Mouse (Mus musculus): ENCODE data around the gene Dnaaf2.

- no peak for TF ChIP-seq POLR2A (IDR thresholded peaks at IDR 0.05; ENCODE audit: borderline replicate concordance, low read depth, low read length)
- no peak for TF ChIP-seq CTCF (IDR thresholded peaks at IDR 0.05; ENCODE audit: low read depth, low read length)
Measured at GRCm38 (mm10) chr12:69168461-69169106, 29.6 kb downstream of the Dnaaf2 start, which contains the start of gene Lrr1.

Measured in bone marrow macrophage, adult 2 months (primary cell).